Mouse (Mus musculus) CD4-positive, CD25-positive, alpha-beta regulatory T cell, adult 9 weeks (primary cell): ENCODE measurements around the gene Mlec. TPM values are rescaled to one million over a fixed set of nuclear protein-coding genes. Genes with fewer than 3 reads are reported as not detected.

Experiments used
- polyA plus RNA-seq: library from polyadenylated mRNA; unstranded; fragments of 100-300 nt; shearing (Covaris generic); gene quantifications from one replicate; pipeline ENCODE4 v1.2.1, GENCODE M21; 2017

Gene Mlec
- 42.7 TPM for polyA plus RNA-seq

GRCm38 (mm10) chr5:115158040-115158983 is at the start of gene Mlec:
Gene Mlec (minus strand): TSS chr5:115158179.

DNA sequence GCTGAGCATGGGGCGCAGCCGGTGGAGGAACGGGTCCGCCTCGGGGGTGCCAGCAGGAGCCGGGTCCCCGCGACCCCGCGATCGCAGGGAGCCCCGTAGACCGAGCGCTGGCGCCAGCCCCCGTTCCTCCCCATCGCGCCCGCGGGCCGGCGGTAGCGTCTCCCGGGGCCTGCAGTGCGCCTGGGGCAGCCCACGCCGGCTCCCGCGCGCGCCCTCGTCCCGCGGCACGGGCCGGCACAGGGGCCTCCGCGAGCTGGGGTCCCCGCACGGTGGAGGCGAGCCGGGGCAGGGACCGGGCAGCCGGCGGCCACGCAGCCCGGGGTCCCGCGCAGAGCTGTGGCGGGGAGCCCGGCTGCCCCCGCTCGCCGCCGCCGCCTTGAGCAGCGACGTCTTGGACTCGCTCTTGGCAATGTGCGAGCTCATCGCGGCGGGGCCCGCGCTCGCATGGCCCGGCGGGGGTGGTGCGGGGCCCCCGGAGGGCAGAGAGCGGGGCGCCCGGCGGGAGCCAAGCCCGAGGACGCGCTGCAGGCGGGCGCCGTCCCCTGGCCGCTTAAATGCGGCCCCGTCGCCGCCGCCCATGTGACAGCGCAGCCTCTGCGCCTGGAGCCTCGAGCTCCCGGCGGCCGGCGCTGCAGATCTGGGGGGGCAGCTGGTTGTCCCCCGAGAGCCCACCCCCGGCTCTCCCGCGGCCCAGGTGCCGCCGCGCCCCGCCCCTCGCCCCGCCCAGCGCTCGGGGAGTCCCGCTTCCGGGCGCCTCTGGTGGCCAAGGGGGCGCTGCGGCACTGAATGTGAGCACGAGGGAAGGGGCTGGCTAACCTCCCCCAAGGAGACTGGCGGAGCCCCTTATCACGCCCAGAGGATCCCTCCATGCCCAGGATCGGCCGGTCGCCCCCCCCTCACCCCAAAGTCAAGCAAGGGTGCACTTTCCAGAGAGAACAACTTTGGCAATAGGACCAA is 36.0 kb upstream of the Mlec start, which contains the start of gene Cabp1:
TSS of gene Cabp1 (minus strand) at position 713 of the 957 bp plus-strand sequence.

DNA sequence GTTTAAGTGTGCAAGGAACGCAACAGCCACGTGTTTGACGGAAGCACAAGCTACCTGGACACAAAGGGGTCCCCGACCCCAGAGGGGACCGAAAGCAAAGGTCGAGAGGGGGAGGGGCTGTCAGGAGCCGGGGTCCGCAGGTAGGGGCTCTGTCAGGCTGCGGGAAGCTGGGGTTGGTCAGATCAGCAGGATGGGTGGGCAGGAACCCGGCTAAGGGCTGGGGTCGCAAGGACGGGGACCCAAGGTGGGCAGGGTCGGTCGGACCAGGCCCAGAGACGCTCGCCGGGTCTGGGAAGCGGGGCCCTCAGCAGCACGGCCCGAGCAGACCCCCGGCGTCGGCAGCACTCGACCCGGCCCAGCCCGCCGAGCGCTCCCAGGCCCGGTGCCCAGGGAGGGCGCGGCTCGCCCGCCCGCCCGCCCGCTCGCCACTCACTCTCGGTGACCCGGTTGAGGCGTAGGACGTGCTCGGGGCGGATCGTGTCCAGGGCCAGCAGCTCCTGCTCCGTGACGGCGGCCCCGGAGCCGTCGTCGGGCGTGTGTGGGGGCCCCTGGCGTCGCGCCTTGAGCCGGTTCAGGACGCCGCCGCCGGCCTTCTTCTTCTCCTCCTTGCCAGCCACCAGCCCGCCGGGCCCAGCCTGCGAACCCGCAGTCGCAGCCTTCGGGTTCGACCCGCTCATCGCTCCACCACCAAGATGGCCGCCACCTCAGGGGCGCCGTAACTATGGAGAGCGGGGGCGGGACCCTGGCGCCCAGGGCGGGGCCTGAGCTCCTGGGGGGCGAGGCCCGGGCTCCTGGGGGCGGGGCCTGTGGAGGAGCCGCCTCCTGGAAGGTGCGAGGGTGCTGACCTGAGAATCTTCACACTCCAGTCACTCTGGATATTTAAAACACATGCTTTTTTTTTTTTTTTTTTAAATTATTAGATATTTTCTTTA is 23.5 kb downstream of the Mlec start, which contains the start of gene Unc119b:
TSS of gene Unc119b (minus strand) at position 742 of the 932 bp plus-strand sequence.

DNA sequence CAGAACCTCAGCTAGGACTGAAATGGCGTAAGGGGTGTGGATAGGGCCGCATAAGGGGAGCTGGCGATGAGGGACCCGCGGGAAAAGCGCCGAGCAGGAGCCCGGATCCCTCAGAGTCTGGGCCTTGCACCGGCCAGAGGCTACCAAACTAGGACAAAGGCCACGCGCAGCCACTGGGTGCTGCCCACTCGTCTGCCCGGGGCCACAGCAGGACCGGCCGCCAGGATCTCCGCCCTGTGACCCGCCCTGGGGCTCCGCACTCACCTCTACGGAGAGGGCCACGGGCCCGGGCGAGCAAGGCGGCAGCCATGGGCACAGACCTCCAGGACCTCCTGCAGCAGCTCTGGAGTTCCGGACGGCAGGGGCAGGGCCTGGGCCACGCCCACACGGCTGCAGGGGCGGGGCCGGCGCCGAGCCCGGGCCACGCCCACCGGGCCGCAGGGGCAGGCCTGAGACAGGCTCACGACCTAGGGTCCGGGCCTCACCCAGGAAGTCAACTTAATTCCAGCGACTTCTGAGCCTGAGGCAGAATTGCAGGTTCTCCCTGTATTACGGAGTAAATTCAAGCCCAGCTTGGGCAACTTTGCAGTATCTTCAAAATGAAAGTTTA is 38.9 kb downstream of the Mlec start, which contains the start of gene Acads:
TSS of gene Acads (minus strand) at position 386 of the 610 bp plus-strand sequence.

GRCm38 (mm10) chr5:115098195-115098594 is 59.8 kb downstream of the Mlec start, which contains the start of gene Gm10401:
Gene Gm10401 (minus strand): TSS chr5:115098295.

Other genes starting within 250 kb of the Mlec start
- 11.6 TPM for gene Oasl1, start 234.9 kb downstream of the Mlec start, polyA plus RNA-seq
- gene 2210016L21Rik, start 216.0 kb downstream of the Mlec start, polyA plus RNA-seq = 56.6 TPM
- 0.21 TPM for gene Hnf1a, start 187.1 kb downstream of the Mlec start, polyA plus RNA-seq
- gene Sppl3, start 147.0 kb downstream of the Mlec start, polyA plus RNA-seq = 3.4 TPM
- 4.1 TPM for gene Gm10401, start 59.9 kb downstream of the Mlec start, polyA plus RNA-seq
- gene Acads, start 38.8 kb downstream of the Mlec start, polyA plus RNA-seq = 43.3 TPM
- 26.6 TPM for gene Unc119b, start 23.2 kb downstream of the Mlec start, polyA plus RNA-seq
- gene Cabp1, start 36.2 kb upstream of the Mlec start, polyA plus RNA-seq = 0.37 TPM
- 84.8 TPM for gene Pop5, start 77.7 kb upstream of the Mlec start, polyA plus RNA-seq
- gene Rnf10, start 114.7 kb upstream of the Mlec start, polyA plus RNA-seq = 16.4 TPM
- gene Coq5, start 121.5 kb upstream of the Mlec start, polyA plus RNA-seq = 50.7 TPM
- 581 TPM for gene Dynll1, start 142.8 kb upstream of the Mlec start, polyA plus RNA-seq
- 11.6 TPM for gene Srsf9, start 169.0 kb upstream of the Mlec start, polyA plus RNA-seq
- 18.8 TPM for gene Gatc, start 183.0 kb upstream of the Mlec start, polyA plus RNA-seq
- 67.5 TPM for gene Triap1, start 183.0 kb upstream of the Mlec start, polyA plus RNA-seq
- 572 TPM for gene Cox6a1, start 190.8 kb upstream of the Mlec start, polyA plus RNA-seq